Mouse (Mus musculus) cerebellum, adult 2 months (tissue): ENCODE data around the gene Yeats4.

Experiments used
- CTCF ChIP-seq: fragments of 200-500 bp; IDR thresholded peaks from 2 replicates; pipeline ENCODE4 v1.5.1; 2011; ENCODE audit warnings: low read depth, mild to moderate bottlenecking, control low read depth, low read length, moderate library complexity, borderline replicate concordance; ENCODE audit not compliant: insufficient read depth
- POLR2A ChIP-seq: fragments of 200-500 bp; IDR thresholded peaks from 2 replicates; pipeline ENCODE4 v1.6.1; 2011; ENCODE audit warnings: low read length, control low read depth, borderline replicate concordance; ENCODE audit not compliant: insufficient read depth

- no peak for TF ChIP-seq CTCF
- no peak for TF ChIP-seq POLR2A
Measured at GRCm38 (mm10) chr10:117234825-117235224, 10.5 kb upstream of the Yeats4 start.
